Comparison of ENCODE assay signal across 8 mouse cellular contexts in the genomic region with DNA sequence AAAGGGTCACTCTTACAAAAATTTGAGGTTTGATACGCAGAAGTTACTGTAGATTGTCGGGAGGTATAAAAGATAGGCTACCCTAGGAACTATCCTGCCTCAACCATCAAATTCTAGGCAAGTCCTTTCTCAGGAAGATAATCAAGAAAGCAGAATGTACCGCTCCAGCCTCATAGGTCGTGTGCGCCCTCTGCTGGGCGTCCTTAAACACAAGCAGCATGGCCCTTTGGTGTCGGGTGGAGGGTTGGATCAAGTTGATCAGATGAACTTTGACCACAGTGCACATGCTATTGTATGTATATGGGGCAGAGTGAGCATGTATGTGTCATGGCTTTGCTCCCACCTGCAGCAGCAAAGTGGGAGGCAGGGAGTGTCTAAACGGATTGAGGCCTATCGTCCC. TPM values are rescaled to one million over a fixed set of nuclear protein-coding genes. Genes with fewer than 3 reads are reported as not detected.
DNase-seq lines count a peak whose midpoint lies in the region; ATAC-seq and TF ChIP-seq lines count a peak whose summit lies in the region.

No protein-coding gene starts in this region.

- no peak for TF ChIP-seq POLR2A in spleen, adult 2 months (IDR thresholded peaks at IDR 0.05; ENCODE audit: low read depth, low read length)

- 18% methylated on average over 9 of the region's 9 CpGs for WGBS in spleen, adult 2 months
- WGBS in embryonic facial prominence, embryonic 11.5 days: 13% methylated on average over 9 of the region's 9 CpGs
- 16% methylated on average over 9 of the region's 9 CpGs for WGBS in neural tube, embryonic 13.5 days

- H3K4me3 ChIP-seq in spleen, adult 2 months (ENCODE audit: extremely low read depth, insufficient read depth, insufficient read length): no peak overlapping the region
- H3K4me3 ChIP-seq in embryonic facial prominence, embryonic 11.5 days (ENCODE audit: low read depth, low read length): no peak overlapping the region
- no peak overlapping the region for H3K4me3 ChIP-seq in neural tube, embryonic 13.5 days

- DNase-seq in spleen, adult 2 months (ENCODE audit: low read depth in 1 of 2, low spot score in 2 of 2): peak; percentile 9 to 12
- no peak for DNase-seq in spleen, adult 12 weeks (ENCODE audit: low spot score)
- DNase-seq in adrenal gland, postnatal 36 days: peak; percentile 63 to 75
- DNase-seq in embryonic facial prominence, embryonic 11.5 days (ENCODE audit: low spot score): peak; percentile 83
- DNase-seq in induced T-regulatory cell, adult 2 months (ENCODE audit: low read depth): peak; percentile 71
- DNase-seq in left cerebral cortex, postnatal 25 days (ENCODE audit: low spot score in 2 of 2): peak; percentile 62

- no peaks in the 10 kb centered on the region for H3K36me3 ChIP-seq in spleen, adult 2 months (ENCODE audit: control insufficient read depth, insufficient read depth, low read length)
- no peaks in the 10 kb centered on the region for H3K36me3 ChIP-seq in embryonic facial prominence, embryonic 11.5 days (replicated peaks; ENCODE audit: control insufficient read depth, insufficient read depth, low read depth, low read length)
- H3K36me3 ChIP-seq in neural tube, embryonic 13.5 days: no peaks in the 10 kb centered on the region

- intact Hi-C loops in left cerebral cortex, postnatal 25 days (cut with DNase I): loop anchor here (1.0 to 10.0 kb wide), 2 partner anchors 101 to 207 kb away; a partner anchor contains a TSS

- peak; percentile 71; the same call in 1 of the 2 replicates for TF ChIP-seq CTCF in spleen, adult 2 months (IDR thresholded peaks at IDR 0.05; ENCODE audit: extremely low read depth, insufficient read depth, insufficient read length, insufficient replicate concordance)

- H3K27ac ChIP-seq in spleen, adult 2 months (ENCODE audit: insufficient read depth, low read length): no peak overlapping the region
- H3K27ac ChIP-seq in embryonic facial prominence, embryonic 11.5 days (replicated peaks; ENCODE audit: low read depth, low read length): no peak overlapping the region
- no peak overlapping the region for H3K27ac ChIP-seq in neural tube, embryonic 13.5 days (replicated peaks)

- no peaks in the 10 kb centered on the region for H3K4me1 ChIP-seq in spleen, adult 2 months (ENCODE audit: control insufficient read depth, insufficient read depth, insufficient read length)
- H3K4me1 ChIP-seq in embryonic facial prominence, embryonic 11.5 days (ENCODE audit: control insufficient read depth, insufficient read depth, low read length): no peaks in the 10 kb centered on the region
- no peaks in the 10 kb centered on the region for H3K4me1 ChIP-seq in neural tube, embryonic 13.5 days (replicated peaks)

- no peak for ATAC-seq in embryonic facial prominence, embryonic 11.5 days (replicated peaks; ENCODE audit: insufficient number of reproducible peaks, low FRiP score, low TSS enrichment, low read depth)
- ATAC-seq in neural tube, embryonic 13.5 days (ENCODE audit: low read depth): peak; percentile 32; the same call in 1 of the 2 replicates
- no peak for ATAC-seq in inflammation-experienced regulatory T-cells, adult 6 months

- no peak overlapping the region for H3K4me2 ChIP-seq in embryonic facial prominence, embryonic 11.5 days (ENCODE audit: low read depth, low read length)
- no peak overlapping the region for H3K4me2 ChIP-seq in neural tube, embryonic 13.5 days

- no peaks in the 10 kb centered on the region for H3K27me3 ChIP-seq in spleen, adult 2 months (ENCODE audit: control insufficient read depth, insufficient read depth, low read length)
- H3K27me3 ChIP-seq in embryonic facial prominence, embryonic 11.5 days (ENCODE audit: control insufficient read depth, insufficient read depth, low read length): no peaks in the 10 kb centered on the region
- 0 out of 2 replicates have a peak, but pooled peaks cover 2% of the 10 kb centered on the region for H3K27me3 ChIP-seq in neural tube, embryonic 13.5 days

- H3K9me3 ChIP-seq in embryonic facial prominence, embryonic 11.5 days (replicated peaks; ENCODE audit: control insufficient read depth, low read length): no peaks in the 10 kb centered on the region
- H3K9me3 ChIP-seq in neural tube, embryonic 13.5 days: no peaks in the 10 kb centered on the region

- H3K9ac ChIP-seq in embryonic facial prominence, embryonic 11.5 days (replicated peaks; ENCODE audit: low read length): no peak overlapping the region
- H3K9ac ChIP-seq in neural tube, embryonic 13.5 days: no peak overlapping the region

RNA-seq across cellular contexts. Expression of a gene that starts 7.9 kb away (rescaled TPM):
- 0.05 and 0.13 TPM in 2 replicates for polyA plus RNA-seq in spleen, adult 2 months (2012; rRNA removed)
- 1 to 10 TPM; 6.3 to 8.9 TPM for total RNA-seq in adrenal gland, postnatal 36 days (2021)
- 8.9 and 9.4 TPM in 2 replicates for polyA plus RNA-seq in embryonic facial prominence, embryonic 11.5 days (2014; fragmentation: Nextera tagmentation; extraction: Ambion mirVana)
- total RNA-seq in left cerebral cortex, postnatal 25 days (2021): 10 to 100 TPM; 39.9 TPM
- 19.4 and 19.7 TPM in 2 replicates for polyA plus RNA-seq in neural tube, embryonic 13.5 days (2015; fragmentation: Nextera tagmentation; extraction: Ambion mirVana)
- polyA plus RNA-seq in inflammation-experienced regulatory T-cells, adult 6 months (2017; shearing (Covaris generic)): 1 to 10 TPM; 3.0 to 7.1 (median 4.1) TPM

RNA-seq across cellular contexts. Expression of a gene that starts 29.4 kb away (rescaled TPM):
- not detected in 2 replicates for polyA plus RNA-seq in spleen, adult 2 months (2012; rRNA removed)
- total RNA-seq in adrenal gland, postnatal 36 days (2021): not detected
- polyA plus RNA-seq in embryonic facial prominence, embryonic 11.5 days (2014; fragmentation: Nextera tagmentation; extraction: Ambion mirVana): not detected in 2 replicates
- not detected for total RNA-seq in left cerebral cortex, postnatal 25 days (2021)
- polyA plus RNA-seq in neural tube, embryonic 13.5 days (2015; fragmentation: Nextera tagmentation; extraction: Ambion mirVana): not detected in 2 replicates
- not detected for polyA plus RNA-seq in inflammation-experienced regulatory T-cells, adult 6 months (2017; shearing (Covaris generic))

RNA-seq across cellular contexts. Expression of a gene that starts 31.0 kb away (rescaled TPM):
- polyA plus RNA-seq in spleen, adult 2 months (2012; rRNA removed): not detected in 2 replicates
- not detected for total RNA-seq in adrenal gland, postnatal 36 days (2021)
- not detected in 2 replicates for polyA plus RNA-seq in embryonic facial prominence, embryonic 11.5 days (2014; fragmentation: Nextera tagmentation; extraction: Ambion mirVana)
- not detected for total RNA-seq in left cerebral cortex, postnatal 25 days (2021)
- not detected in 2 replicates for polyA plus RNA-seq in neural tube, embryonic 13.5 days (2015; fragmentation: Nextera tagmentation; extraction: Ambion mirVana)
- not detected for polyA plus RNA-seq in inflammation-experienced regulatory T-cells, adult 6 months (2017; shearing (Covaris generic))

RNA-seq across cellular contexts. Expression of a gene that starts 32.1 kb away (rescaled TPM):
- 0.18 and 0.46 TPM in 2 replicates for polyA plus RNA-seq in spleen, adult 2 months (2012; rRNA removed)
- 1 to 10 TPM; 1.0 to 1.8 TPM for total RNA-seq in adrenal gland, postnatal 36 days (2021)
- polyA plus RNA-seq in embryonic facial prominence, embryonic 11.5 days (2014; fragmentation: Nextera tagmentation; extraction: Ambion mirVana): not detected in 2 replicates
- under 1 TPM in 1 of 2 experiments, not detected in 1; 0.30 TPM for total RNA-seq in left cerebral cortex, postnatal 25 days (2021)
- not detected in 2 replicates for polyA plus RNA-seq in neural tube, embryonic 13.5 days (2015; fragmentation: Nextera tagmentation; extraction: Ambion mirVana)
- polyA plus RNA-seq in inflammation-experienced regulatory T-cells, adult 6 months (2017; shearing (Covaris generic)): not detected
